Mouse (Mus musculus) hindbrain, embryonic 14.5 days (tissue): Measurements from ENCODE around the gene Camkk1. TPM values are rescaled to one million over a fixed set of nuclear protein-coding genes. Genes with fewer than 3 reads are reported as not detected.
A peak's percentile ranks its signal among the peaks of the same experiment; 100 is the strongest.

Experiments
- ATAC-seq: fragments of 200-750 bp; cut with Nextera tagmentation; 2 replicates; pipeline ENCODE4 v1.8.0; 2017; ENCODE audit warnings: moderate number of reproducible peaks, mild to moderate bottlenecking, moderate TSS enrichment, moderate library complexity; ENCODE audit not compliant: low FRiP score
- DNase-seq: peaks from one replicate; pipeline ENCODE4 v3.0.0-alpha.2; 2015; ENCODE audit warnings: low spot score
- H3K27ac ChIP-seq: fragments of 300-500 bp; sonication (generic); 2 replicates; pipeline ENCODE4 v1.5.1; 2014; ENCODE audit warnings: mild to moderate bottlenecking, moderate library complexity
- H3K27me3 ChIP-seq: fragments of 300-500 bp; sonication (generic); 2 replicates; pipeline ENCODE4 v1.6.1; 2014; ENCODE audit warnings: mild to moderate bottlenecking, low read length, mixed read lengths; ENCODE audit not compliant: control insufficient read depth, insufficient read depth
- H3K36me3 ChIP-seq: fragments of 300-500 bp; sonication (generic); replicated peaks from 2 replicates; pipeline ENCODE4 v1.6.1; 2014; ENCODE audit not compliant: control insufficient read depth, insufficient read depth
- H3K4me1 ChIP-seq: fragments of 300-500 bp; sonication (generic); replicated peaks from 2 replicates; pipeline ENCODE4 v1.6.1; 2014; ENCODE audit warnings: antibody characterized with exemption, low read length, mixed read lengths; ENCODE audit not compliant: control insufficient read depth, insufficient read depth
- H3K4me2 ChIP-seq: fragments of 300-500 bp; sonication (generic); replicated peaks from 2 replicates; pipeline ENCODE4 v1.6.1; 2014; ENCODE audit warnings: mild to moderate bottlenecking, moderate library complexity
- H3K4me3 ChIP-seq: fragments of 300-500 bp; sonication (generic); replicated peaks from 2 replicates; pipeline ENCODE4 v1.5.1; 2014; ENCODE audit warnings: mild to moderate bottlenecking, low read length
- H3K9ac ChIP-seq: fragments of 300-500 bp; sonication (generic); 2 replicates; pipeline ENCODE4 v1.6.1; 2014
- H3K9me3 ChIP-seq: fragments of 300-500 bp; sonication (generic); 2 replicates; pipeline ENCODE4 v1.6.1; 2016; ENCODE audit warnings: low read length; ENCODE audit not compliant: control insufficient read depth
- WGBS: fragments of 180-500 bp; shearing (Covaris S2); extraction: QIAGEN DNeasy Blood & Tissue Kit; methylation state at CpG from one replicate; pipeline ENCODE4 v1.1.7; 2014; 5-methylcytosine and 5-hydroxymethylcytosine counted together
- polyA plus RNA-seq: library from polyadenylated mRNA; unstranded; fragments of >200 nt; fragmentation: Nextera tagmentation; extraction: Ambion mirVana; gene quantifications from 2 replicates; pipeline ENCODE4 v1.2.1, GENCODE M21; 2014

Camkk1 gene
- polyA plus RNA-seq, 1 experiment from 2014 or later: 13.9 TPM

GRCm38 (mm10) chr11:73008826-73009225, 10.0 kb upstream of the Camkk1 start:
- DNase-seq (no peak), ATAC-seq (no peak)
- H3K9me3 ChIP-seq: no peaks in the 10 kb centered on the region
- no peak overlapping the region for H3K27ac ChIP-seq
- no peaks in the 10 kb centered on the region for H3K4me1 ChIP-seq
- no peaks in the 10 kb centered on the region for H3K36me3 ChIP-seq
- H3K27me3 ChIP-seq: no peaks in the 10 kb centered on the region
- no peak overlapping the region for H3K9ac ChIP-seq
- 73% methylated on average over 2 of the region's 2 CpGs for WGBS
- H3K4me2 ChIP-seq: no peak overlapping the region
- no peak overlapping the region for H3K4me3 ChIP-seq

- DNase-seq (no peak), ATAC-seq (no peak)
- no peaks in the 10 kb centered on the region for H3K9me3 ChIP-seq
- H3K27me3 ChIP-seq: no peaks in the 10 kb centered on the region
- no peaks in the 10 kb centered on the region for H3K36me3 ChIP-seq
- no peak overlapping the region for H3K4me3 ChIP-seq
- H3K4me2 ChIP-seq: no peak overlapping the region
- H3K9ac ChIP-seq: no peak overlapping the region
- no peaks in the 10 kb centered on the region for H3K4me1 ChIP-seq
- no peak overlapping the region for H3K27ac ChIP-seq
- 59% methylated on average over 13 of the region's 13 CpGs for WGBS
These were observed 9.1 kb upstream of the Camkk1 start for GRCm38 (mm10) chr11:73009531-73010274.

GRCm38 (mm10) chr11:73013981-73014380, 4.8 kb upstream of the Camkk1 start:
- Histone ChIP-seq H3K27me3 (0 out of 2 replicates have a peak, but pooled peaks cover 6% of the 10 kb centered on the region), H3K4me3 (no peak overlapping the region), H3K4me1 (peaks cover 4% of the 10 kb centered on the region; the same call in 1 of the 2 replicates), H3K9ac (no peak overlapping the region), H3K27ac (no peak overlapping the region), H3K4me2 (no peak overlapping the region), H3K36me3 (no peaks in the 10 kb centered on the region), H3K9me3 (no peaks in the 10 kb centered on the region)
- no peak for ATAC-seq
- no peak for DNase-seq
- WGBS: 82% methylated on average over 5 of the region's 5 CpGs

GRCm38 (mm10) chr11:73014831-73015344, 3.9 kb upstream of the Camkk1 start:
- Histone ChIP-seq H3K4me3 (no peak overlapping the region), H3K27me3 (0 out of 2 replicates have a peak, but pooled peaks cover 6% of the 10 kb centered on the region), H3K4me1 (peaks cover 7% of the 10 kb centered on the region; the same call in 1 of the 2 replicates), H3K4me2 (no peak overlapping the region), H3K36me3 (no peaks in the 10 kb centered on the region), H3K9me3 (no peaks in the 10 kb centered on the region), H3K27ac (no peak overlapping the region), H3K9ac (no peak overlapping the region)
- WGBS: 68% methylated on average over 4 of the region's 4 CpGs
- no peak for ATAC-seq
- no peak for DNase-seq

GRCm38 (mm10) chr11:73015391-73016102, 3.3 kb upstream of the Camkk1 start:
- ATAC-seq (no peak), DNase-seq (no peak)
- no peak overlapping the region for H3K27ac ChIP-seq
- 69% methylated on average over 5 of the region's 5 CpGs for WGBS
- no peaks in the 10 kb centered on the region for H3K36me3 ChIP-seq
- H3K9ac ChIP-seq: no peak overlapping the region
- H3K4me3 ChIP-seq: no peak overlapping the region
- no peaks in the 10 kb centered on the region for H3K9me3 ChIP-seq
- H3K27me3 ChIP-seq: 0 out of 2 replicates have a peak, but pooled peaks cover 10% of the 10 kb centered on the region
- peaks cover 14% of the 10 kb centered on the region for H3K4me1 ChIP-seq
- no peak overlapping the region for H3K4me2 ChIP-seq

GRCm38 (mm10) chr11:73016103-73016420, 2.7 kb upstream of the Camkk1 start:
- Histone ChIP-seq H3K27ac (no peak overlapping the region), H3K9me3 (no peaks in the 10 kb centered on the region), H3K4me2 (no peak overlapping the region), H3K9ac (no peak overlapping the region), H3K27me3 (0 out of 2 replicates have a peak, but pooled peaks cover 14% of the 10 kb centered on the region), H3K4me1 (peaks cover 15% of the 10 kb centered on the region), H3K36me3 (no peaks in the 10 kb centered on the region), H3K4me3 (no peak overlapping the region)
- WGBS: 76% methylated on average over 6 of the region's 6 CpGs
- ATAC-seq (no peak), DNase-seq (no peak)

GRCm38 (mm10) chr11:73019147-73019795, 463 bp downstream of the Camkk1 start:
- under 1% methylated on average over 46 of the region's 46 CpGs for WGBS
- ATAC-seq: peak; percentile 75

GRCm38 (mm10) chr11:73020953-73021800, 2.4 kb downstream of the Camkk1 start:
- Histone ChIP-seq H3K27me3 (0 out of 2 replicates have a peak, but pooled peaks cover 14% of the 10 kb centered on the region), H3K27ac (no peak overlapping the region), H3K9me3 (no peaks in the 10 kb centered on the region), H3K9ac (no peak overlapping the region), H3K36me3 (peaks cover 4% of the 10 kb centered on the region; the same call in 1 of the 2 replicates), H3K4me1 (peaks cover 20% of the 10 kb centered on the region), H3K4me3 (no peak overlapping the region), H3K4me2 (no peak overlapping the region)
- ATAC-seq (no peak), DNase-seq (no peak)
- WGBS: 56% methylated on average over 7 of the region's 7 CpGs

More at GRCm38 (mm10) chr11:73019147-73019795, 463 bp downstream of the Camkk1 start:
- H3K9ac ChIP-seq: peak overlapping the region; percentile 71
- H3K36me3 ChIP-seq: no peaks in the 10 kb centered on the region
- H3K4me1 ChIP-seq: peaks cover 16% of the 10 kb centered on the region
- peak overlapping the region; percentile 69 for H3K27ac ChIP-seq
- DNase-seq: peak; percentile 63
- H3K27me3 ChIP-seq: 0 out of 2 replicates have a peak, but pooled peaks cover 14% of the 10 kb centered on the region
- H3K4me2 ChIP-seq: peak overlapping the region; percentile 89
- peak overlapping the region; percentile 60 for H3K4me3 ChIP-seq
- H3K9me3 ChIP-seq: no peaks in the 10 kb centered on the region
